ENCODE assay signal across 33 mouse cellular contexts in the genomic region with DNA sequence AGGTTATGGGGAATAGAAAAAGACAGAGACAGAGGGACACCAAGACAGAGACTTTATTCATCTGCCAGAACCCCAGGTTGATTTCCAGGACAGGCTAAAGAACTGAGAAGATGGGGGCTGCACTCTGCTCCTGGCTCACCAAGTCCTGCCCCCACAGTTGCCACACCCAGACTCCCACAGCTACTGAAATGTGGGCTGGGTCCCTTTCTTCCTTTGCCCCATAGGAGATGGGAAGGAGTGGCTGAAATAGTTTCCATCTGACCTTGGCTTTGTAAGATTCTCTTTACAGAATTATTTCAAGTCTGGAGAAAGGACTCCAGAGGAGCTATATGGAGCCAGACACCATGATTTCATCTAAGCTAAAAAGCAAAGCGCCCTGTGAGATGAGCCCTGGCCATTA. TPM values are rescaled to one million over a fixed set of nuclear protein-coding genes. Genes with fewer than 3 reads are reported as not detected.
DNase-seq lines count a peak whose midpoint lies in the region; ATAC-seq lines count a peak whose summit lies in the region.
"Had no signal": no experiment of that assay in that cellular context is flagged by ENCODE, and none has a peak within 500 bp of the region (broad histone marks: within the 10 kb centered on the region; RNA-seq: fewer than 3 reads in every experiment).

No protein-coding gene starts in this region.

- 15% methylated on average over 1 of the region's 1 CpGs for WGBS in hindbrain, embryonic 13.5 days
- 16% methylated on average over 1 of the region's 1 CpGs for WGBS in hindbrain, embryonic 12.5 days
- WGBS in hindbrain, embryonic 16.5 days = 25% methylated on average over 1 of the region's 1 CpGs
- 13% methylated on average over 1 of the region's 1 CpGs for WGBS in neural tube, embryonic 13.5 days

- H3K9me3 ChIP-seq in hindbrain, embryonic 13.5 days = no peaks in the 10 kb centered on the region
- H3K9me3 ChIP-seq in hindbrain, embryonic 12.5 days (replicated peaks) = no peaks in the 10 kb centered on the region
- H3K9me3 ChIP-seq in hindbrain, embryonic 16.5 days (ENCODE audit: control insufficient read depth, low read length) = no peaks in the 10 kb centered on the region
- no peaks in the 10 kb centered on the region for H3K9me3 ChIP-seq in neural tube, embryonic 13.5 days
- H3K9me3 ChIP-seq: heart, embryonic 12.5 days; limb, embryonic 10.5 days; limb, embryonic 15.5 days; liver, embryonic 13.5 days had no signal

- H3K9ac ChIP-seq in hindbrain, embryonic 13.5 days = no peak overlapping the region
- H3K9ac ChIP-seq in hindbrain, embryonic 12.5 days = no peak overlapping the region
- H3K9ac ChIP-seq in hindbrain, embryonic 16.5 days (ENCODE audit: low read depth, low read length) = no peak overlapping the region
- no peak overlapping the region for H3K9ac ChIP-seq in neural tube, embryonic 13.5 days
- H3K9ac ChIP-seq: heart, embryonic 12.5 days; limb, embryonic 15.5 days; liver, embryonic 13.5 days had no signal

- H3K4me3 ChIP-seq in hindbrain, embryonic 13.5 days = peak overlapping the region; percentile 26
- no peak overlapping the region for H3K4me3 ChIP-seq in hindbrain, embryonic 12.5 days
- no peak overlapping the region for H3K4me3 ChIP-seq in hindbrain, embryonic 16.5 days (ENCODE audit: low read length)
- H3K4me3 ChIP-seq in neural tube, embryonic 13.5 days = peak overlapping the region; percentile 24
- H3K4me3 ChIP-seq: erythroblast, embryonic 14.5 days; gastrocnemius, adult 2 months; heart, embryonic 12.5 days; limb, embryonic 10.5 days; limb, embryonic 15.5 days; liver, embryonic 13.5 days; myocyte had no signal

- H3K27ac ChIP-seq in hindbrain, embryonic 13.5 days = no peak overlapping the region
- no peak overlapping the region for H3K27ac ChIP-seq in hindbrain, embryonic 12.5 days
- no peak overlapping the region for H3K27ac ChIP-seq in hindbrain, embryonic 16.5 days (ENCODE audit: low read depth, low read length)
- no peak overlapping the region for H3K27ac ChIP-seq in neural tube, embryonic 13.5 days (replicated peaks)
- H3K27ac ChIP-seq: gastrocnemius, adult 2 months; kidney, postnatal 0 days; limb, embryonic 10.5 days; limb, embryonic 15.5 days; liver, embryonic 13.5 days had no signal

- no peaks in the 10 kb centered on the region for H3K36me3 ChIP-seq in hindbrain, embryonic 13.5 days
- H3K36me3 ChIP-seq in hindbrain, embryonic 12.5 days = no peaks in the 10 kb centered on the region
- H3K36me3 ChIP-seq in hindbrain, embryonic 16.5 days (ENCODE audit: control insufficient read depth, insufficient read depth, low read length) = no peaks in the 10 kb centered on the region
- H3K36me3 ChIP-seq in neural tube, embryonic 13.5 days = no peaks in the 10 kb centered on the region
- H3K36me3 ChIP-seq: heart, embryonic 12.5 days; limb, embryonic 10.5 days; limb, embryonic 15.5 days; liver, embryonic 13.5 days had no signal

- H3K27me3 ChIP-seq in hindbrain, embryonic 13.5 days = peaks cover 88% of the 10 kb centered on the region
- H3K27me3 ChIP-seq in hindbrain, embryonic 12.5 days = peaks cover 79% of the 10 kb centered on the region
- peaks cover 34% of the 10 kb centered on the region for H3K27me3 ChIP-seq in hindbrain, embryonic 16.5 days (replicated peaks; ENCODE audit: control insufficient read depth, insufficient read depth, low read length)
- peaks cover 93% of the 10 kb centered on the region for H3K27me3 ChIP-seq in neural tube, embryonic 13.5 days

- H3K4me2 ChIP-seq in hindbrain, embryonic 13.5 days = peak overlapping the region; percentile 25; the same call in 1 of the 2 replicates
- H3K4me2 ChIP-seq in hindbrain, embryonic 12.5 days (replicated peaks) = no peak overlapping the region; the same call in 1 of the 2 replicates
- H3K4me2 ChIP-seq in hindbrain, embryonic 16.5 days (ENCODE audit: low read length) = peak overlapping the region; percentile 4; the same call in 1 of the 2 replicates
- peak overlapping the region; percentile 32 for H3K4me2 ChIP-seq in neural tube, embryonic 13.5 days
- H3K4me2 ChIP-seq: heart, embryonic 12.5 days; limb, embryonic 15.5 days; liver, embryonic 13.5 days had no signal

- ATAC-seq in hindbrain, embryonic 13.5 days (ENCODE audit: low FRiP score) = no peak
- ATAC-seq in hindbrain, embryonic 12.5 days (ENCODE audit: low FRiP score) = no peak
- ATAC-seq in hindbrain, embryonic 16.5 days = no peak
- ATAC-seq in neural tube, embryonic 13.5 days (ENCODE audit: low read depth) = no peak
- ATAC-seq: forebrain, embryonic 16.5 days had no signal

- DNase-seq in ES-CJ7 (ENCODE audit: low read depth, low spot score) = peak; percentile 88
- DNase-seq in thymus, postnatal 25 days = no peak
- no peak for DNase-seq in kidney, postnatal 25 days
- DNase-seq: adrenal gland, adult 8-10 months; cerebellum, adult 2 months; gastrocnemius, adult 2 months; gastrocnemius, postnatal 36 days; heart, adult 18-20 months; heart, postnatal 4 days; kidney, adult 8-10 months; liver, embryonic 13.5 days; lung, adult 18-20 months; lung, postnatal 10 days; right cerebral cortex, adult 18-20 months; spleen, adult 18-20 months; thymus, postnatal 36 days had no signal

- H3K4me1 ChIP-seq in hindbrain, embryonic 13.5 days (replicated peaks) = peaks cover 39% of the 10 kb centered on the region
- peaks cover 31% of the 10 kb centered on the region for H3K4me1 ChIP-seq in hindbrain, embryonic 12.5 days
- peaks cover 23% of the 10 kb centered on the region for H3K4me1 ChIP-seq in hindbrain, embryonic 16.5 days (ENCODE audit: control insufficient read depth, insufficient read depth, low read depth, low read length)
- peaks cover 39% of the 10 kb centered on the region for H3K4me1 ChIP-seq in neural tube, embryonic 13.5 days (replicated peaks)
- H3K4me1 ChIP-seq: liver, embryonic 13.5 days had no signal

RNA-seq across cellular contexts. Expression of a gene that starts 4.0 kb away (rescaled TPM):
- 4.9 and 5.3 TPM in 2 replicates for polyA plus RNA-seq in hindbrain, embryonic 13.5 days (2015; fragmentation: Nextera tagmentation; extraction: Ambion mirVana)
- polyA plus RNA-seq in hindbrain, embryonic 12.5 days (2016; fragmentation: Nextera tagmentation; extraction: Ambion mirVana) = 2.6 and 5.0 TPM in 2 replicates
- polyA plus RNA-seq in hindbrain, embryonic 16.5 days (2015; fragmentation: Nextera tagmentation; extraction: Ambion mirVana) = 5.2 and 5.3 TPM in 2 replicates
- polyA plus RNA-seq in neural tube, embryonic 13.5 days (2015; fragmentation: Nextera tagmentation; extraction: Ambion mirVana) = 5.1 and 6.8 TPM in 2 replicates
- polyA plus RNA-seq: cortical plate, adult 2 months; erythroblast, embryonic 14.5 days; forebrain, embryonic 11.5 days; forebrain, embryonic 16.5 days; heart, embryonic 12.5 days; heart, postnatal 0 days; intestine, embryonic 14.5 days; kidney, postnatal 0 days; large intestine, adult 2 months; limb, embryonic 10.5 days; limb, embryonic 15.5 days; liver, embryonic 13.5 days; myocyte; stomach, embryonic 16.5 days had no signal

Comparison
In these comparisons a context has a peak if more than half of its experiments do, and no peak if none do; other contexts are left out.
1. H3K4me3 ChIP-seq: peak in hindbrain, embryonic 13.5 days (single experiment) and neural tube, embryonic 13.5 days (single experiment); none in hindbrain, embryonic 12.5 days (single experiment) and hindbrain, embryonic 16.5 days (single experiment).